Mouse (Mus musculus) liver, postnatal 0 days (tissue): ENCODE results near the gene Ccdc27.
A peak's percentile ranks its signal among the peaks of the same experiment; 100 is the strongest.

Source experiments
- CTCF ChIP-seq: sonication (generic); IDR thresholded peaks from 2 replicates; pipeline ENCODE4 v1.5.1; 2016; ENCODE audit warnings: antibody characterized with exemption, low read depth
- EP300 ChIP-seq: IDR thresholded peaks from 2 replicates; pipeline ENCODE4 v1.6.1; 2016; ENCODE audit warnings: antibody characterized with exemption, low read depth, mild to moderate bottlenecking

DNA sequence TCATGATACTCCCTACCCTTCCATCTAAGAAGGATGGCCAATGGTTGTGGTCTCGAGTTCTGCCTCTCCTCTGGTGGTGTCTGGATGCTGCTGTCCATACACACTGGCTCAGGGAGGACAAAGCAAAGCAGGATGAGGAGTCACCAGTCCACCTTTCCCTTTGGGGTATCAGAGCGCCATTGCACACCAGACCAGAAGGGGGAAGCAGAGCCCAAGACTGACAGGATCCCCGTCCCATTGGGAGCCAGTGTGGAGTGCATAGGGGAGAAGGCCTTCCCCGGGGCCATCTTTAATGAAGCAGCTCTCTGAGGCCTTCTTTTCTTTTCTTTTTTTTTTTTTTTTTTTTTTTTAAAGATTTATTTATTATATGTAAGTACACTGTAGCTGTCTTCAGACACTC, 10.6 kb upstream of the Ccdc27 start:
- TF ChIP-seq EP300 (no peak), CTCF (peak; percentile 42)
